Mouse (Mus musculus) lung, postnatal 0 days (tissue): ENCODE results near the gene Cd164l2. TPM values are rescaled to one million over a fixed set of nuclear protein-coding genes. Genes with fewer than 3 reads are reported as not detected.

ENCODE experiments used
- ATAC-seq: fragments of 200-750 bp; cut with Nextera tagmentation; 2 replicates; pipeline ENCODE4 v1.8.0; 2017; ENCODE audit warnings: moderate library complexity
- DNase-seq: peaks from one replicate; pipeline ENCODE4 v3.0.0-alpha.2; 2016; ENCODE audit warnings: low spot score
- H3K27ac ChIP-seq: fragments of 300-500 bp; sonication (generic); 2 replicates; pipeline ENCODE4 v1.5.1; 2014; ENCODE audit warnings: antibody characterized with exemption, mild to moderate bottlenecking, low read length, mixed read lengths
- H3K27me3 ChIP-seq: fragments of 300-500 bp; sonication (generic); replicated peaks from 2 replicates; pipeline ENCODE4 v1.6.1; 2014; ENCODE audit warnings: low read length, mixed read lengths; ENCODE audit not compliant: insufficient read depth
- H3K36me3 ChIP-seq: fragments of 300-500 bp; sonication (generic); 2 replicates; pipeline ENCODE4 v1.6.1; 2014; ENCODE audit warnings: low read length, mixed read lengths; ENCODE audit not compliant: insufficient read depth
- H3K4me1 ChIP-seq: fragments of 300-500 bp; sonication (generic); 2 replicates; pipeline ENCODE4 v1.6.1; 2014; ENCODE audit warnings: antibody characterized with exemption, low read depth, low read length, mixed read lengths; ENCODE audit not compliant: insufficient read depth
- H3K4me2 ChIP-seq: fragments of 300-500 bp; sonication (generic); replicated peaks from 2 replicates; pipeline ENCODE4 v1.6.1; 2014; ENCODE audit warnings: low read depth, mild to moderate bottlenecking, low read length, moderate library complexity, mixed read lengths
- H3K4me3 ChIP-seq: fragments of 300-500 bp; sonication (generic); 2 replicates; pipeline ENCODE4 v1.5.1; 2014; ENCODE audit warnings: low read depth, low read length
- H3K9ac ChIP-seq: fragments of 300-500 bp; sonication (generic); replicated peaks from 2 replicates; pipeline ENCODE4 v1.6.1; 2014; ENCODE audit warnings: low read depth, mild to moderate bottlenecking
- H3K9me3 ChIP-seq: fragments of 300-500 bp; sonication (generic); 2 replicates; pipeline ENCODE4 v1.6.1; 2016; ENCODE audit warnings: low read length, mixed read lengths
- CTCF ChIP-seq: IDR thresholded peaks from 2 replicates; pipeline ENCODE4 v1.5.1; 2016; ENCODE audit warnings: antibody characterized with exemption, mild to moderate bottlenecking
- EP300 ChIP-seq: IDR thresholded peaks from 2 replicates; pipeline ENCODE4 v1.6.1; 2016; ENCODE audit warnings: antibody characterized with exemption, mild to moderate bottlenecking, control low read depth
- WGBS: fragments of 180-500 bp; shearing (Covaris S2); extraction: QIAGEN DNeasy Blood & Tissue Kit; methylation state at CpG from one replicate; pipeline ENCODE4 v1.1.7; 2014; 5-methylcytosine and 5-hydroxymethylcytosine counted together
- polyA plus RNA-seq: library from polyadenylated mRNA; unstranded; fragments of >200 nt; fragmentation: Nextera tagmentation; extraction: Ambion mirVana; gene quantifications from 2 replicates; pipeline ENCODE4 v1.2.1, GENCODE M21; 2015

Cd164l2 gene
- polyA plus RNA-seq, 1 experiment from 2014 or later = 10.3 TPM

GRCm38 (mm10) chr4:133262882-133263281 lies 51.0 kb downstream of the Cd164l2 start, which contains the start of gene Sytl1:
Gene Sytl1 (minus strand): TSS chr4:133263113.
- WGBS = 42% methylated on average over 7 of the region's 7 CpGs

GRCm38 (mm10) chr4:133263756-133264155 lies 51.8 kb downstream of the Cd164l2 start:
- 93% methylated on average over 5 of the region's 5 CpGs for WGBS
- H3K9me3 ChIP-seq = no peaks in the 10 kb centered on the region
- H3K36me3 ChIP-seq = peaks cover 26% of the 10 kb centered on the region
- no peaks in the 10 kb centered on the region for H3K27me3 ChIP-seq
- DNase-seq (no peak), ATAC-seq (no peak)
- no peak overlapping the region for H3K9ac ChIP-seq
- TF ChIP-seq EP300 (no peak), CTCF (no peak)
- H3K4me1 ChIP-seq = no peaks in the 10 kb centered on the region
- no peak overlapping the region for H3K27ac ChIP-seq
- H3K4me3 ChIP-seq = no peak overlapping the region
- H3K4me2 ChIP-seq = no peak overlapping the region

More at GRCm38 (mm10) chr4:133262882-133263281, 51.0 kb downstream of the Cd164l2 start, which contains the start of gene Sytl1:
- no peak within 1 kb of the TSS for H3K27ac ChIP-seq
- no peak within 1 kb of the TSS; the same call in 1 of the 2 replicates for H3K9ac ChIP-seq
- H3K4me1 ChIP-seq = no peaks in the 10 kb centered on the region
- no peak for TF ChIP-seq EP300
- peak; percentile 30 for TF ChIP-seq CTCF
- H3K27me3 ChIP-seq = no peaks in the 10 kb centered on the region
- H3K4me2 ChIP-seq = no peak within 1 kb of the TSS
- H3K9me3 ChIP-seq = no peaks in the 10 kb centered on the region
- DNase-seq (no peak), ATAC-seq (peak; percentile 32; the same call in 1 of the 2 replicates)
- no peak within 1 kb of the TSS for H3K4me3 ChIP-seq
- H3K36me3 ChIP-seq = peaks cover 17% of the 10 kb centered on the region

- H3K27ac ChIP-seq = no peak overlapping the region
- H3K36me3 ChIP-seq = peaks cover 33% of the 10 kb centered on the region
- ATAC-seq (no peak), DNase-seq (no peak)
- no peak overlapping the region for H3K9ac ChIP-seq
- H3K4me1 ChIP-seq = no peaks in the 10 kb centered on the region
- H3K4me3 ChIP-seq = no peak overlapping the region
- no peak overlapping the region for H3K4me2 ChIP-seq
- H3K27me3 ChIP-seq = no peaks in the 10 kb centered on the region
- TF ChIP-seq EP300 (no peak), CTCF (no peak)
- no peaks in the 10 kb centered on the region for H3K9me3 ChIP-seq
- 97% methylated on average over 2 of the region's 2 CpGs for WGBS
Measured at GRCm38 (mm10) chr4:133264559-133264958, 52.6 kb downstream of the Cd164l2 start.

GRCm38 (mm10) chr4:133265297-133265696 lies 53.4 kb downstream of the Cd164l2 start:
- WGBS = 89% methylated on average over 3 of the region's 3 CpGs
- Histone ChIP-seq H3K9ac (no peak overlapping the region), H3K9me3 (no peaks in the 10 kb centered on the region), H3K4me3 (no peak overlapping the region), H3K27ac (no peak overlapping the region), H3K36me3 (peaks cover 36% of the 10 kb centered on the region), H3K4me1 (no peaks in the 10 kb centered on the region), H3K27me3 (no peaks in the 10 kb centered on the region), H3K4me2 (no peak overlapping the region)
- no peak for DNase-seq
- no peak for TF ChIP-seq EP300
- TF ChIP-seq CTCF = no peak
- ATAC-seq = no peak

GRCm38 (mm10) chr4:133265759-133266158 lies 53.8 kb downstream of the Cd164l2 start:
- peak; percentile 28 for ATAC-seq

GRCm38 (mm10) chr4:133266248-133266880 lies 54.4 kb downstream of the Cd164l2 start:
- H3K27ac ChIP-seq = no peak overlapping the region
- no peak overlapping the region for H3K9ac ChIP-seq
- ATAC-seq = no peak
- no peak for DNase-seq
- no peak for TF ChIP-seq EP300
- TF ChIP-seq CTCF = no peak
- no peaks in the 10 kb centered on the region for H3K9me3 ChIP-seq
- peaks cover 36% of the 10 kb centered on the region for H3K36me3 ChIP-seq
- H3K4me2 ChIP-seq = no peak overlapping the region
- H3K4me3 ChIP-seq = no peak overlapping the region
- WGBS = 88% methylated on average over 12 of the region's 12 CpGs
- H3K4me1 ChIP-seq = no peaks in the 10 kb centered on the region
- H3K27me3 ChIP-seq = no peaks in the 10 kb centered on the region

More at GRCm38 (mm10) chr4:133265759-133266158, 53.8 kb downstream of the Cd164l2 start:
- no peak overlapping the region for H3K4me3 ChIP-seq
- H3K9ac ChIP-seq = no peak overlapping the region
- no peaks in the 10 kb centered on the region for H3K27me3 ChIP-seq
- 77% methylated on average over 4 of the region's 4 CpGs for WGBS
- no peak overlapping the region for H3K27ac ChIP-seq
- no peaks in the 10 kb centered on the region for H3K9me3 ChIP-seq
- DNase-seq = no peak
- TF ChIP-seq EP300 (no peak), CTCF (no peak)
- H3K36me3 ChIP-seq = peaks cover 36% of the 10 kb centered on the region
- H3K4me1 ChIP-seq = no peaks in the 10 kb centered on the region
- no peak overlapping the region for H3K4me2 ChIP-seq
